8 mouse cellular contexts compared by ENCODE assay signal in the genomic region with DNA sequence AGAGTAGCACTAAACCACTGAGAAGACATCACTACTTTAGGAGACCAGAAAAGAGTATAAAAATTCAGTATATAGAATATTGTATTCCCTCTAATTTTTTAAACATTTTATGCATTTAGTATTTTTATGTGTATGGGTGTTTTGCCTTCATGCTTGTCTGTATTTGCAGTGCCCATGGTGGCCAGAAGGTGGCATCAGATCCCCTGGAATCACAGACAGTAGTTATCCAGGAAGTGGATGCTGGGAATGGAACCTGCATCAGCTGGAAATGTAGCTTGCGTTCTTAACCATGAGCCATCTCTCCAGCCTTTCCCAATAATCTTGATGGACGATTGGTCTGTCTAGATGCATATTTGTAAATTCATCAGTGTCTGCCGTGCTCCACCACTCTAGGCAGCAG. TPM values are rescaled to one million over a fixed set of nuclear protein-coding genes. Genes with fewer than 3 reads are reported as not detected.
DNase-seq lines count a peak whose midpoint lies in the region; ATAC-seq and TF ChIP-seq lines count a peak whose summit lies in the region.

No protein-coding gene starts in this region.

- TF ChIP-seq EP300 in MEL (IDR thresholded peaks at IDR 0.05; ENCODE audit: low read depth in 1 of 2, low read length in 2 of 2), result no peak

- H3K9me3 ChIP-seq in hindbrain, embryonic 14.5 days (ENCODE audit: control insufficient read depth, low read length), result no peaks in the 10 kb centered on the region
- no peaks in the 10 kb centered on the region; the same call in 1 of the 2 replicates for H3K9me3 ChIP-seq in hindbrain, embryonic 16.5 days (ENCODE audit: control insufficient read depth, low read length)
- H3K9me3 ChIP-seq in MEL (replicated peaks; ENCODE audit: insufficient read depth, low read length), result no peaks in the 10 kb centered on the region
- H3K9me3 ChIP-seq in kidney, embryonic 15.5 days (replicated peaks), result no peaks in the 10 kb centered on the region
- H3K9me3 ChIP-seq in midbrain, postnatal 0 days (ENCODE audit: low read length), result no peaks in the 10 kb centered on the region

- peak; percentile 56 for TF ChIP-seq RAD21 in MEL (IDR thresholded peaks at IDR 0.05; ENCODE audit: low read depth, low read length)

- H3K4me2 ChIP-seq in hindbrain, embryonic 14.5 days (replicated peaks), result no peak overlapping the region
- no peak overlapping the region for H3K4me2 ChIP-seq in hindbrain, embryonic 16.5 days (ENCODE audit: low read length)
- no peak overlapping the region for H3K4me2 ChIP-seq in kidney, embryonic 15.5 days
- H3K4me2 ChIP-seq in midbrain, postnatal 0 days (ENCODE audit: low read depth, low read length, poor library complexity, severe bottlenecking), result no peak overlapping the region

- TF ChIP-seq CTCF in MEL (IDR thresholded peaks at IDR 0.05 in 2 of 3, conservative IDR thresholded peaks at IDR 0.05 in 1 of 3; ENCODE audit: control insufficient read depth in 1 of 3, insufficient read depth in 1 of 3, low read depth in 2 of 3, low read length in 3 of 3, poor library complexity in 1 of 3, severe bottlenecking in 1 of 3), result peak; percentile 79 to 84 (median 79)
- TF ChIP-seq CTCF in cortical plate, adult 2 months (IDR thresholded peaks at IDR 0.05; ENCODE audit: extremely low read depth, insufficient read depth, low read length), result peak; percentile 66
- peak; percentile 81 for TF ChIP-seq CTCF in midbrain, postnatal 0 days (IDR thresholded peaks at IDR 0.05)

- no peaks in the 10 kb centered on the region for H3K79me2 ChIP-seq in MEL (ENCODE audit: control insufficient read depth, insufficient read depth, low read length, poor library complexity)

- TF ChIP-seq POLR2A in MEL (IDR thresholded peaks at IDR 0.05; ENCODE audit: control insufficient read depth in 1 of 2, insufficient read depth in 1 of 2, low read depth in 1 of 2, low read length in 2 of 2, poor library complexity in 1 of 2), result no peak
- TF ChIP-seq POLR2A in cortical plate, adult 2 months (IDR thresholded peaks at IDR 0.05; ENCODE audit: extremely low read depth, insufficient read depth, low read length), result no peak

- no peak overlapping the region for H3K27ac ChIP-seq in hindbrain, embryonic 14.5 days
- no peak overlapping the region for H3K27ac ChIP-seq in hindbrain, embryonic 16.5 days (ENCODE audit: low read depth, low read length)
- no peak overlapping the region for H3K27ac ChIP-seq in MEL (ENCODE audit: control insufficient read depth, low read depth, low read length)
- H3K27ac ChIP-seq in cortical plate, adult 2 months (ENCODE audit: insufficient read depth, low read length), result no peak overlapping the region
- H3K27ac ChIP-seq in kidney, embryonic 15.5 days, result peak overlapping the region; percentile 88
- no peak overlapping the region for H3K27ac ChIP-seq in midbrain, postnatal 0 days (ENCODE audit: low read depth, low read length)

- H3K4me3 ChIP-seq in hindbrain, embryonic 14.5 days (replicated peaks; ENCODE audit: low read length), result no peak overlapping the region
- H3K4me3 ChIP-seq in hindbrain, embryonic 16.5 days (ENCODE audit: low read length), result no peak overlapping the region
- H3K4me3 ChIP-seq in MEL (ENCODE audit: control insufficient read depth in 1 of 2, insufficient read depth in 1 of 2, low read depth in 2 of 2, low read length in 2 of 2), result no peak overlapping the region
- H3K4me3 ChIP-seq in cortical plate, adult 2 months (ENCODE audit: insufficient read depth, low read length), result no peak overlapping the region
- H3K4me3 ChIP-seq in kidney, embryonic 15.5 days (replicated peaks), result no peak overlapping the region
- no peak overlapping the region for H3K4me3 ChIP-seq in midbrain, postnatal 0 days (ENCODE audit: low read depth, low read length)

- no peak overlapping the region for H3K9ac ChIP-seq in hindbrain, embryonic 14.5 days
- no peak overlapping the region for H3K9ac ChIP-seq in hindbrain, embryonic 16.5 days (ENCODE audit: low read depth, low read length)
- no peak overlapping the region for H3K9ac ChIP-seq in MEL (ENCODE audit: control insufficient read depth, low read depth, low read length, poor library complexity, severe bottlenecking)
- no peak overlapping the region for H3K9ac ChIP-seq in kidney, embryonic 15.5 days
- no peak overlapping the region for H3K9ac ChIP-seq in midbrain, postnatal 0 days (replicated peaks; ENCODE audit: low read length, poor library complexity, severe bottlenecking)

- H3K27me3 ChIP-seq in hindbrain, embryonic 14.5 days (ENCODE audit: control insufficient read depth, insufficient read depth, low read length), result no peaks in the 10 kb centered on the region
- no peaks in the 10 kb centered on the region for H3K27me3 ChIP-seq in hindbrain, embryonic 16.5 days (replicated peaks; ENCODE audit: control insufficient read depth, insufficient read depth, low read length)
- no peaks in the 10 kb centered on the region for H3K27me3 ChIP-seq in MEL (ENCODE audit: control insufficient read depth in 1 of 2, insufficient read depth in 2 of 2, low read length in 2 of 2)
- H3K27me3 ChIP-seq in kidney, embryonic 15.5 days, result no peaks in the 10 kb centered on the region
- no peaks in the 10 kb centered on the region for H3K27me3 ChIP-seq in midbrain, postnatal 0 days (ENCODE audit: insufficient read depth, low read length)

- WGBS in hindbrain, embryonic 14.5 days, result 78% methylated on average over 3 of the region's 3 CpGs
- 59% methylated on average over 3 of the region's 3 CpGs for WGBS in hindbrain, embryonic 16.5 days
- 76% methylated on average over 3 of the region's 3 CpGs for WGBS in kidney, embryonic 15.5 days
- 72% methylated on average over 3 of the region's 3 CpGs for WGBS in midbrain, postnatal 0 days

- peak; percentile 60 for DNase-seq in hindbrain, embryonic 14.5 days (ENCODE audit: low spot score)
- DNase-seq in B cell, adult 2 months, result peak; percentile 68 to 71
- DNase-seq in MEL (ENCODE audit: low read depth, low spot score), result peak; percentile 71
- DNase-seq in midbrain, postnatal 0 days (ENCODE audit: low spot score), result peak; percentile 54
- DNase-seq in frontal cortex, postnatal 10 days (ENCODE audit: low spot score in 2 of 2), result no peak

- H3K36me3 ChIP-seq in hindbrain, embryonic 14.5 days (replicated peaks; ENCODE audit: control insufficient read depth, insufficient read depth), result peaks cover 82% of the 10 kb centered on the region
- peaks cover 32% of the 10 kb centered on the region for H3K36me3 ChIP-seq in hindbrain, embryonic 16.5 days (ENCODE audit: control insufficient read depth, insufficient read depth, low read length)
- peaks cover 0 to 3% of the 10 kb centered on the region in 2 experiments; a peak in 2 of 4 replicates for H3K36me3 ChIP-seq in MEL (ENCODE audit: control insufficient read depth in 1 of 2, insufficient read depth in 2 of 2, low read length in 2 of 2)
- H3K36me3 ChIP-seq in kidney, embryonic 15.5 days, result peaks cover 90% of the 10 kb centered on the region
- H3K36me3 ChIP-seq in midbrain, postnatal 0 days (ENCODE audit: insufficient read depth, low read length), result peaks cover 35% of the 10 kb centered on the region

- no peak for ATAC-seq in hindbrain, embryonic 14.5 days (ENCODE audit: low FRiP score)
- no peak for ATAC-seq in hindbrain, embryonic 16.5 days
- no peak for ATAC-seq in kidney, embryonic 15.5 days (replicated peaks; ENCODE audit: low FRiP score)
- no peak for ATAC-seq in midbrain, postnatal 0 days (ENCODE audit: low FRiP score)

- no peaks in the 10 kb centered on the region for H3K4me1 ChIP-seq in hindbrain, embryonic 14.5 days (replicated peaks; ENCODE audit: control insufficient read depth, insufficient read depth, low read length)
- no peaks in the 10 kb centered on the region for H3K4me1 ChIP-seq in hindbrain, embryonic 16.5 days (ENCODE audit: control insufficient read depth, insufficient read depth, low read depth, low read length)
- no peaks in the 10 kb centered on the region for H3K4me1 ChIP-seq in MEL (ENCODE audit: control insufficient read depth in 1 of 2, insufficient read depth in 2 of 2, low read length in 2 of 2)
- H3K4me1 ChIP-seq in cortical plate, adult 2 months (ENCODE audit: control insufficient read depth, insufficient read depth, low read length), result peaks cover 1% of the 10 kb centered on the region; the same call in 1 of the 2 replicates
- H3K4me1 ChIP-seq in kidney, embryonic 15.5 days, result peaks cover 20% of the 10 kb centered on the region
- no peaks in the 10 kb centered on the region for H3K4me1 ChIP-seq in midbrain, postnatal 0 days (ENCODE audit: insufficient read depth, low read length)

TF ChIP-seq in MEL, 35 proteins besides CTCF, POLR2A, EP300 and RAD21 (continues in another document):
- TF ChIP-seq MYC (IDR thresholded peaks at IDR 0.05; ENCODE audit: low read depth, low read length), result no peak
- TF ChIP-seq TBP (IDR thresholded peaks at IDR 0.05; ENCODE audit: low read depth, low read length), result no peak
- no peak for TF ChIP-seq ZMIZ1 (IDR thresholded peaks at IDR 0.05; ENCODE audit: low read depth, low read length)
- TF ChIP-seq ZC3H11A (IDR thresholded peaks at IDR 0.05; ENCODE audit: low read depth, low read length), result no peak
- no peak for TF ChIP-seq MAFK (IDR thresholded peaks at IDR 0.05; ENCODE audit: borderline replicate concordance, low read depth, low read length)
- no peak for TF ChIP-seq MXI1 (IDR thresholded peaks at IDR 0.05; ENCODE audit: low read depth, low read length)

RNA-seq across cellular contexts. Expression of a gene that starts 8.2 kb away (rescaled TPM):
- 75.6 and 84.9 TPM in 2 replicates for polyA plus RNA-seq in hindbrain, embryonic 14.5 days (2014; fragmentation: Nextera tagmentation; extraction: Ambion mirVana)
- polyA plus RNA-seq in hindbrain, embryonic 16.5 days (2015; fragmentation: Nextera tagmentation; extraction: Ambion mirVana), result 61.4 and 71.7 TPM in 2 replicates
- 86.6 and 95.9 TPM in 2 replicates for total RNA-seq in MEL (2012; rRNA removed)
- 100 to 1,000 TPM in 1 of 2 experiments, not detected in 1; 106 TPM for polyA plus RNA-seq in MEL (2012; ENCODE audit: insufficient read depth in 1 of 2, insufficient read length in 2 of 2, low read depth in 1 of 2, low replicate concordance in 2 of 2, missing spikeins in 1 of 2)
- 52.6 and 58.9 TPM in 2 replicates for polyA plus RNA-seq in cortical plate, adult 2 months (2012; rRNA removed)
- polyA plus RNA-seq in kidney, embryonic 15.5 days (2015; fragmentation: Nextera tagmentation; extraction: Ambion mirVana), result 85.7 and 88.3 TPM in 2 replicates
- total RNA-seq in midbrain, postnatal 0 days (2014; rRNA removed), result 33.4 and 41.8 TPM in 2 replicates
- polyA plus RNA-seq in midbrain, postnatal 0 days (2015; fragmentation: Nextera tagmentation; extraction: Ambion mirVana), result 45.1 and 45.9 TPM in 2 replicates

RNA-seq across cellular contexts. Expression of a gene that starts 8.3 kb away (rescaled TPM):
- polyA plus RNA-seq in hindbrain, embryonic 14.5 days (2014; fragmentation: Nextera tagmentation; extraction: Ambion mirVana), result 17.5 and 21.6 TPM in 2 replicates
- 19.2 and 26.2 TPM in 2 replicates for polyA plus RNA-seq in hindbrain, embryonic 16.5 days (2015; fragmentation: Nextera tagmentation; extraction: Ambion mirVana)
- total RNA-seq in MEL (2012; rRNA removed), result 26.0 and 30.1 TPM in 2 replicates
- 10 to 100 TPM in 1 of 2 experiments, not detected in 1; 27.8 TPM for polyA plus RNA-seq in MEL (2012; ENCODE audit: insufficient read depth in 1 of 2, insufficient read length in 2 of 2, low read depth in 1 of 2, low replicate concordance in 2 of 2, missing spikeins in 1 of 2)
- polyA plus RNA-seq in cortical plate, adult 2 months (2012; rRNA removed), result 13.7 and 14.7 TPM in 2 replicates
- polyA plus RNA-seq in kidney, embryonic 15.5 days (2015; fragmentation: Nextera tagmentation; extraction: Ambion mirVana), result 53.7 and 55.6 TPM in 2 replicates
- total RNA-seq in midbrain, postnatal 0 days (2014; rRNA removed), result 25.1 and 27.6 TPM in 2 replicates
- polyA plus RNA-seq in midbrain, postnatal 0 days (2015; fragmentation: Nextera tagmentation; extraction: Ambion mirVana), result 16.3 and 18.9 TPM in 2 replicates

Comparison
In these comparisons a context has a peak if more than half of its experiments do, and no peak if none do; other contexts are left out.
1. DNase-seq: peak in hindbrain, embryonic 14.5 days (single experiment), B cell, adult 2 months (2 of 2), MEL (single experiment) and midbrain, postnatal 0 days (single experiment); none in frontal cortex, postnatal 10 days (0 of 2).
2. Peak in every context shown above with its lines, with median percentiles within 50 percentile points of each other: CTCF ChIP-seq.